Comparison of ENCODE assay signal across 9 mouse cellular contexts in genomic region chr9:75624983-75625555, GRCm38 (mm10). TPM values are rescaled to one million over a fixed set of nuclear protein-coding genes. Genes with fewer than 3 reads are reported as not detected.
DNase-seq lines count a peak whose midpoint lies in the region; ATAC-seq lines count a peak whose summit lies in the region.
"Had no signal": no experiment of that assay in that cellular context is flagged by ENCODE, and none has a peak within 500 bp of the region (broad histone marks: within the 10 kb centered on the region; RNA-seq: fewer than 3 reads in every experiment).

No protein-coding gene starts in this region.

- H3K36me3 ChIP-seq in lung, embryonic 16.5 days (ENCODE audit: control insufficient read depth, insufficient read depth, low read length) = no peaks in the 10 kb centered on the region
- H3K36me3 ChIP-seq in intestine, embryonic 14.5 days (ENCODE audit: control insufficient read depth, insufficient read depth, low read length) = no peaks in the 10 kb centered on the region
- no peaks in the 10 kb centered on the region for H3K36me3 ChIP-seq in neural tube, embryonic 14.5 days (ENCODE audit: control insufficient read depth, insufficient read depth, low read length)

- ATAC-seq in lung, embryonic 16.5 days (ENCODE audit: low read depth) = no peak; the same call in 1 of the 2 replicates
- ATAC-seq in intestine, embryonic 14.5 days (replicated peaks; ENCODE audit: low FRiP score, low TSS enrichment, low read depth) = peak; percentile 71
- peak; percentile 13 for ATAC-seq in neural tube, embryonic 14.5 days (ENCODE audit: low read depth)

- peak; percentile 12 for DNase-seq in adrenal gland, postnatal 14 days
- no peak for DNase-seq in adrenal gland, adult 2 months
- DNase-seq in lung, adult 18-20 months = no peak
- DNase-seq in intestine, embryonic 14.5 days (ENCODE audit: low spot score) = peak; percentile 79
- no peak for DNase-seq in spleen, postnatal 10 days (ENCODE audit: low spot score in 2 of 2)
- no peak for DNase-seq in testis, postnatal 14 days (ENCODE audit: low spot score)

- 15% methylated on average over 18 of the region's 18 CpGs for WGBS in lung, embryonic 16.5 days
- WGBS in intestine, embryonic 14.5 days = 16% methylated on average over 18 of the region's 18 CpGs
- 13% methylated on average over 18 of the region's 18 CpGs for WGBS in neural tube, embryonic 14.5 days

- H3K9ac ChIP-seq in lung, embryonic 16.5 days (ENCODE audit: low read length) = peak overlapping the region; percentile 88
- H3K9ac ChIP-seq in intestine, embryonic 14.5 days (ENCODE audit: low read length) = peak overlapping the region; percentile 83
- peak overlapping the region; percentile 83 for H3K9ac ChIP-seq in neural tube, embryonic 14.5 days (replicated peaks; ENCODE audit: low read depth, low read length)

- H3K4me3 ChIP-seq in lung, embryonic 16.5 days (ENCODE audit: low read length) = peak overlapping the region; percentile 85
- peak overlapping the region; percentile 71 for H3K4me3 ChIP-seq in intestine, embryonic 14.5 days (ENCODE audit: low read depth, low read length)
- H3K4me3 ChIP-seq in neural tube, embryonic 14.5 days (ENCODE audit: low read depth, low read length) = peak overlapping the region; percentile 57

- H3K27ac ChIP-seq in lung, embryonic 16.5 days (ENCODE audit: low read length) = peak overlapping the region; percentile 61; the same call in 1 of the 2 replicates
- H3K27ac ChIP-seq in intestine, embryonic 14.5 days (ENCODE audit: low read depth) = peak overlapping the region; percentile 86
- peak overlapping the region; percentile 93 for H3K27ac ChIP-seq in neural tube, embryonic 14.5 days (ENCODE audit: low read depth, low read length)

- H3K4me2 ChIP-seq in lung, embryonic 16.5 days (ENCODE audit: low read depth, low read length) = peak overlapping the region; percentile 95
- H3K4me2 ChIP-seq in intestine, embryonic 14.5 days (ENCODE audit: low read length) = peak overlapping the region; percentile 79
- peak overlapping the region; percentile 89 for H3K4me2 ChIP-seq in neural tube, embryonic 14.5 days (ENCODE audit: low read depth, low read length)

- peaks cover 4% of the 10 kb centered on the region; the same call in 1 of the 2 replicates for H3K4me1 ChIP-seq in lung, embryonic 16.5 days (replicated peaks; ENCODE audit: control insufficient read depth, insufficient read depth, low read length)
- H3K4me1 ChIP-seq in intestine, embryonic 14.5 days (replicated peaks; ENCODE audit: control insufficient read depth, insufficient read depth, low read length) = no peaks in the 10 kb centered on the region; the same call in 1 of the 2 replicates
- H3K4me1 ChIP-seq in neural tube, embryonic 14.5 days (ENCODE audit: control insufficient read depth, insufficient read depth, low read length) = peaks cover 3% of the 10 kb centered on the region; the same call in 1 of the 2 replicates

- no peaks in the 10 kb centered on the region for H3K9me3 ChIP-seq in lung, embryonic 16.5 days (ENCODE audit: control insufficient read depth, low read length)
- H3K9me3 ChIP-seq in intestine, embryonic 14.5 days (ENCODE audit: control insufficient read depth, low read length) = no peaks in the 10 kb centered on the region
- H3K9me3 ChIP-seq in neural tube, embryonic 14.5 days (ENCODE audit: control insufficient read depth, low read length) = no peaks in the 10 kb centered on the region

- H3K27me3 ChIP-seq in lung, embryonic 16.5 days (ENCODE audit: control insufficient read depth, insufficient read depth, low read depth, low read length) = peaks cover 4% of the 10 kb centered on the region; the same call in 1 of the 2 replicates
- no peaks in the 10 kb centered on the region for H3K27me3 ChIP-seq in intestine, embryonic 14.5 days (replicated peaks; ENCODE audit: control insufficient read depth, insufficient read depth, low read length)
- H3K27me3 ChIP-seq in neural tube, embryonic 14.5 days (ENCODE audit: control insufficient read depth, insufficient read depth, low read length) = no peaks in the 10 kb centered on the region; the same call in 1 of the 2 replicates

RNA-seq across cellular contexts. Expression of gene Lysmd2, which starts 0.5 kb away (rescaled TPM):
- total RNA-seq in adrenal gland, postnatal 14 days (2021) = 18.8 and 20.5 TPM in 2 replicates
- total RNA-seq in adrenal gland, adult 2 months (2021) = 10 to 100 TPM in 1 of 2 experiments, 1 to 10 TPM in 1; 10.0 to 18.3 TPM
- polyA plus RNA-seq in adrenal gland, adult 2 months (2012; rRNA removed) = 30.3 and 50.1 TPM in 2 replicates
- polyA plus RNA-seq in lung, embryonic 16.5 days (2015; fragmentation: Nextera tagmentation; extraction: Ambion mirVana) = 21.4 and 24.8 TPM in 2 replicates
- polyA plus RNA-seq in intestine, embryonic 14.5 days (2014; fragmentation: Nextera tagmentation; extraction: Ambion mirVana) = 24.3 and 26.6 TPM in 2 replicates
- 38.0 and 42.0 TPM in 2 replicates for polyA plus RNA-seq in neural tube, embryonic 14.5 days (2014; fragmentation: Nextera tagmentation; extraction: Ambion mirVana)

RNA-seq across cellular contexts. Expression of gene Tmod2, which starts 13.9 kb away (rescaled TPM):
- total RNA-seq in adrenal gland, postnatal 14 days (2021) = 15.7 and 20.2 TPM in 2 replicates
- 10 to 100 TPM in 1 of 2 experiments, 1 to 10 TPM in 1; 9.4 to 14.4 TPM for total RNA-seq in adrenal gland, adult 2 months (2021)
- 0.51 and 0.81 TPM in 2 replicates for polyA plus RNA-seq in adrenal gland, adult 2 months (2012; rRNA removed)
- 8.7 and 9.2 TPM in 2 replicates for polyA plus RNA-seq in lung, embryonic 16.5 days (2015; fragmentation: Nextera tagmentation; extraction: Ambion mirVana)
- 17.6 and 21.3 TPM in 2 replicates for polyA plus RNA-seq in intestine, embryonic 14.5 days (2014; fragmentation: Nextera tagmentation; extraction: Ambion mirVana)
- 230 and 265 TPM in 2 replicates for polyA plus RNA-seq in neural tube, embryonic 14.5 days (2014; fragmentation: Nextera tagmentation; extraction: Ambion mirVana)
- total RNA-seq: hematopoietic stem cell, adult 5-6 weeks had no signal

RNA-seq across cellular contexts. Expression of gene Scg3, which starts 58.8 kb away (rescaled TPM):
- total RNA-seq in adrenal gland, postnatal 14 days (2021) = 22.4 and 29.5 TPM in 2 replicates
- 10 to 100 TPM; 22.7 to 31.2 TPM for total RNA-seq in adrenal gland, adult 2 months (2021)
- polyA plus RNA-seq in adrenal gland, adult 2 months (2012; rRNA removed) = 77.0 and 113 TPM in 2 replicates
- 1.0 and 1.2 TPM in 2 replicates for polyA plus RNA-seq in lung, embryonic 16.5 days (2015; fragmentation: Nextera tagmentation; extraction: Ambion mirVana)
- 10.4 and 10.9 TPM in 2 replicates for polyA plus RNA-seq in intestine, embryonic 14.5 days (2014; fragmentation: Nextera tagmentation; extraction: Ambion mirVana)
- 133 and 144 TPM in 2 replicates for polyA plus RNA-seq in neural tube, embryonic 14.5 days (2014; fragmentation: Nextera tagmentation; extraction: Ambion mirVana)
- total RNA-seq: hematopoietic stem cell, adult 5-6 weeks had no signal

Comparison
In these comparisons a context has a peak if more than half of its experiments do, and no peak if none do; other contexts are left out.
1. DNase-seq: peak in adrenal gland, postnatal 14 days (single experiment) and intestine, embryonic 14.5 days (single experiment); none in adrenal gland, adult 2 months (single experiment), lung, adult 18-20 months (0 of 2), spleen, postnatal 10 days (0 of 2) and testis, postnatal 14 days (single experiment).
2. RNA of gene Tmod2, which starts 13.9 kb away (polyA plus RNA-seq): 230 to 265 TPM in neural tube, embryonic 14.5 days; 17.6 to 21.3 TPM in intestine, embryonic 14.5 days, 8.7 to 9.2 TPM in lung, embryonic 16.5 days and 0.51 to 0.81 TPM in adrenal gland, adult 2 months; every median in the first group is over 10 times any median in the second.
3. Peak in every context shown above with its lines, with median percentiles within 50 percentile points of each other: H3K27ac ChIP-seq, H3K4me2 ChIP-seq, H3K4me3 ChIP-seq and H3K9ac ChIP-seq.